Mouse (Mus musculus): ENCODE results near the gene Zfyve21.
A peak's percentile ranks its signal among the peaks of the same experiment; 100 is the strongest.

Zfyve21 gene

GRCm38 (mm10) chr12:111813766-111814617, at the start of gene Zfyve21, which contains the start of gene Xrcc3:
Zfyve21 (plus strand) TSS chr12:111814170.
Xrcc3 (minus strand) TSS chr12:111813873.
- DNase-seq: peak; percentile 98

- no peak for DNase-seq
Measured at GRCm38 (mm10) chr12:111766313-111767236, 47.4 kb upstream of the Zfyve21 start.

DNA sequence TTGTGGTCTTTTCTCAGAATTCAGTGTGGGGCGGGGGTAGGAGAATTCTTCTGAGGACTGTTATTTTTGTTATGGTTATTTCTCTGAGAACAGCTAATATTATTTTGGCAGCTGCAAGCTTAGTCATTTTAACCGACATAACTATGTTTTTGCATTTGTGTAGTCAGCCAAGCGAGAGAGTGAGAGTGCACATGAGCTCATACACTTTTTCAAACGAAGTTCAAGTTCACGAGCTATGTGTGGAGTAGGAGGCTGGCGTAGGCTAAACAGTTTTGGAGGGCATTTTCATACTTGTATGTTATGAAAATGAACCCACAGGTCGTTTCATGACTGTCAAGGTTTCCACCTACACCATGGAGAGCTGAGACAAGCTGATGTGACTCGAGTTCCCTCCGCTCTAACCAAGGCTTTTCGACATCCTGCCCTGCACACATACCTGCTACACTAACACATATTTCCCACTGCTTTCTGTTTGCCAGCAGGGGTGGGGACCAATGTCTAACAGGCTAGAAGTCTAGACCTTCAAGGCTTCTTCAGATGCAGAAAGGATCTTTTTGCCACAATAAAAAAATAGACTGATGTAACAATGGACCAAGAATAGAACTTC, 45.5 kb upstream of the Zfyve21 start:
- no peak for DNase-seq

DNA sequence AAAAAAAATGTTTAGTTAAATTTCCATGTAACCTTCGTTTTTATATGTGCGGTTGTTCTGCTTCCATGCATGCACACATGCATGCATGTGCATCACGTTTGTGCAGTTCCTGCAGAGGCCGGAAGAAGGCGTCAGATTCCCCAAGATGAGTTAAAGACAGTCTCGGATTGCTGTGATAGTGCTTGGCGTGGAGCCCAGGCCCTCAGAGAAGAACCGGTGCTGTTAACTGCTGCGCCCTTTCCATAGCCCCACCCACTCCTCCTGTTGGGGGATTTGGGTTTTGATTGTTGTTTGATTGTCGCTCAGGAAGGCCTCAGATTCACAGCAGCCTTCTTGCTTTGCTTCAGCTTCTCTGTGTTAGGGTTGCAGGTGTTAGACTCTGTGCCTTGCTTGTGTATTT, 44.7 kb upstream of the Zfyve21 start:
- DNase-seq: peak; percentile 44

DNA sequence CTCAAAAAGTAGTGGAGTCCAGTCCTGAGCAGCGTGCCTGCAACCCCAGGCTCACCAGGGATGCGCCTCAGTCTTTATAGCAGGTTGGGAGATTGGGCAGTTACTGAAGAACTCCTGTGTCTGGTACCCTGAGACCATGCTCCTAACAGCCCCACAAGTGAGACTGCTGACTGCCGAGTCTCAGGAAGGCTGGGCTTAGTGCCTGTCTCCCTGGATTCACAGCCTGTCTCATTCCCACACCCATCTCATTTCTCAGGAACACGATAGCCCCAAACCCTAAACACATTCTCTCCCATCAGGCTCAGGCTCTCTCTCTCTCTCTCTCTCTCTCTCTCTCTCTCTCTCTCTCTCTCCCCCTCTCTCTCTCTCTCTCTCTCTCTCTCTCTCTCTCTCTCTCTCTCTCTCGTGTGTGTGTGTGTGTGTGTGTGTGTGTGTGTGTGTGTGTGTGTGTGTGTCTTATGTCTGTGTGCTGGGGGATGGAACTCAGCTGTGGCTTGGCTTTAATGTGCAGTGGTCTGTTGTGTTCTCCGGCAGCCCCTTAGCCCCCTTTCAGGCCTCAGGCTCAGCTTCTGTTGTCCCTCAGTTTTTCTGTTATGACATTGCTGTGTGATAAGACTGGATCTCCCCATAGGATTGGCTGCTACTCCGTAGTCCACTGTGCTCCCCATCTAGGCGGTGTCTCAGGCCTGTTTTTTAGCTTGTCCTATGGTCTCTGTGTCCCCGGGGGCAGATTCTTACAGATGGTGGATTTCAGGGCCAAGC, 44.0 kb upstream of the Zfyve21 start:
- DNase-seq: no peak

GRCm38 (mm10) chr12:111770651-111771050, 43.3 kb upstream of the Zfyve21 start:
- no peak for DNase-seq

DNA sequence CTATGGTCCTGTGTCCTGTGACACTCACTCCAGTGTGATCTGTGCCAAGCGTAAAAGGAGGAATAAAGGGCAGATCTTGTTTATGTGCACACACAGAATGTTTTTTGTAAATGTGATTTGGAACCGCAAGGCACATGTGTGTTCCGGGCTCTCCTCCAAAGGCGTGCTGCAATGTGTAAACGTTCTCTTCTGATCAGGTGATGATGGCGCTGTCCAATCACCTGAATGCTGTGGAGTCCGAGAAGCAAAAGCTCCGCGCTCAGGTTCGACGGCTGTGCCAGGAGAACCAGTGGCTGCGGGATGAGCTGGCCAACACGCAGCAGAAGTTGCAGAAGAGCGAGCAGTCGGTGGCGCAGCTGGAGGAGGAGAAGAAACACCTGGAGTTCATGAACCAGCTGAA, 39.8 kb upstream of the Zfyve21 start:
- no peak for DNase-seq

DNA sequence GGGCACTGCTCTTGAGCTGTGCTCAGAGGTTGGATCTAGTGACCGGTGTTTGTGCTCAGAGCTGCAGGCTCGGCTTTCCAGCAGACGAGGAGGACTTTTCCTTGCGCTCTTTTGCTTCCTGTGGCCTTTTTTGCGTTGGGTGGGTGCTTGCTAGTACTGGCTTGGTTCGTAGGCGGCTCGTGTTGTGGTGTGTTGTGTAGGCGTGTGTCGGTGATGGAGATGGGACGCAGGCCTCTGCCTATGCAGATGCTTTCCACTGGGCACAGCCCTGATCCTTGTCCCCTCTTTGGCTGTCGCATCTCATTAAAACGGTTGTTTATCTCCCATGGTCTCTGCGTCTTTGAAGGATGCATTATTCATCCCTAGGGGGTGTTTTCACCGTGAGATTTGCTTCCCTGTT, 39.1 kb upstream of the Zfyve21 start:
- DNase-seq: no peak

DNA sequence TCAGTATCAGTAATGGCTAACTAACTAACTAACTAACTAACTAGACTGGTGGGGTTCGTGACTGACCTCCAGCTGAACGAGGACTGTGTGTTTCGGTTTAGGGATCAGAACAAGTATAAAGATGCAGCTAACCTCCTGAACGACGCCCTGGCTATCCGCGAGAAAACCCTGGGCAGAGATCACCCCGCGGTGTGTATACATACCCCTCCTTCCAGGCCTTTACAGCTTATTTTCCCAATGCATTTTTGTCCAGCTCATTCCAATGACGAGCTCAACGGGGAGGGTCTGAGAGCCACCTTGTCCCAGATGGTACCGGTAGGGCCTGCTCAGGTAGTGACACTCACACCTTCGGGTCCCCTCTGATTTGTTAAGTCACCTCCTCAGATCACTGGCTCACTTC, 36.1 kb upstream of the Zfyve21 start:
- no peak for DNase-seq

DNA sequence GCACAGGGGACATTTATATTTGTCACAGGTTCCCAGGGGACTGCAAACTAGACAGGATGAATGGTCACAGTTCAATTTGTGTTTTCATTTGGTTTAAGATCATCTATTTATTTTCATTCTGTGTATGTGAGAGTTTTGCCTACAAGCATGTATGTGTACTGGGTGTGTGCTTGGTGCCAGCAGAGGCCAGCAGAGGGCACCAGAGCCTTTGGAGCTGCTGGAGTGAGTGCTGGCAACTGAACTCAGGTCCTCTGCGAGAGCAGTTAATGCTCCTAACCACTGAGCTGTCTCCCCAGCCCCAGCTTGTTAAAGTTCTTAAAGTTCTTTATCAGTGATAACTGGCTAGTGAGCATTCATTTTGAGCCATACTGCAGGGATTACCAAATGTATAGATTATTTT, 34.4 kb upstream of the Zfyve21 start:
- no peak for DNase-seq

DNA sequence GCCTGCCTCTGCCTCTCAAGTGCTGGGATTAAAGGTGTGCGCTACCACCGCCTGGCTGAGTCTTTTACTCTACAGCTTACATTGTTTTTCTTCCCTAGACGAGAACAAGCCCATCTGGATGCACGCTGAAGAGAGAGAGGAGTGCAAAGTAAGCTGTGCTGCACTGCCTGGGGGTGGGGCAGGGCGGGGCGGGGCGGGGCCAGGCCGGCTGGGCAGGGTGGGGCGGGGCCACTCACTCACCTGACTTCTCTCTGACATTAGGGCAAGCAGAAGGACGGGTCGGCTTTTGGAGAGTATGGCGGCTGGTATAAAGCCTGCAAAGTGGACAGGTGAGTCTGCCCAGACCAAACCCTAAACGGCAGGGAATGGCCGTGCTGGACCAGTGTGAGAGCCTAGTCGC, 28.8 kb upstream of the Zfyve21 start:
- no peak for DNase-seq

DNA sequence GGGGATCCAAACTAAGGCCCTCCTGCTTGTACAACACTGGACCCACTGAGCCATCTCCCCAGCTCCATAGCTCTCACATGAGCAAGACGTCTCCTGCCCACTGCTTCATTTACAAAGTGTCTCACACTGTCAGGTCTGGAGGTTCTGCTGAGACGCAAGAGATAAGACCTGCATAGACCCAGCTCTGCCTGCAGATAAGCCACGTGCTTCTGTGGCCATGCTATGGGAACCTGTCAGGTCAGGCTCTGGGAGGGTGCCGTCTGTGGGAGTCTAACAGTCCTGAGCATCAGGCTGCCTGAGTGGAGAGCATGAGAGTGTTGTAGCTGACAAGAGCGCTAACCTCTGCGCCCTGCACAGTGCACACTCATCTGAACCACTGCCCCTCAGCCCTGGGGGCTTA, 27.0 kb upstream of the Zfyve21 start:
- no peak for DNase-seq

GRCm38 (mm10) chr12:111790090-111790489, 23.9 kb upstream of the Zfyve21 start:
- DNase-seq: no peak

DNA sequence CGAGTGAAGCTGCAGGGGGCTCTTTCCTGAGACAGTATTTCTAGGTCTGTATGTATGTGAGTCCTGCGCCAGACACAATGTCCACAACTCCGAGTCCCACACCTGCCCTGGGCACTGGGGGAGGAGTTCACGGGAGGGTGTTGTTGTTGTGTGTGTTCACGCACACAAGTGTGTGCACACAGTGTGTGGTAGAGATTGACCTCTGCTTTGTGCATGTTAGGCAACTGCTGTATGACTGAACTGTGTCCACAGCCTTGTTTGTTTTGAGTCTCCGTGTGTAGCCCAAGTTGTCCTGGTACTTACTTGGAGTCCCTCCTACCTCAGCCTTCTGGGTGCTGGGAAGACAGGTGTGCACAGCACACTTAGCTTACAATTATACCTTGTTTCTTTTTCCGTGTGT, 23.3 kb upstream of the Zfyve21 start:
- DNase-seq: no peak

- no peak for DNase-seq
Measured at GRCm38 (mm10) chr12:111791474-111792104, 22.4 kb upstream of the Zfyve21 start.

GRCm38 (mm10) chr12:111794102-111794501, 19.9 kb upstream of the Zfyve21 start:
- DNase-seq: no peak

GRCm38 (mm10) chr12:111794526-111795179, 19.3 kb upstream of the Zfyve21 start:
- DNase-seq: no peak

- peak; percentile 55 for DNase-seq
Measured at GRCm38 (mm10) chr12:111795180-111795895, 18.6 kb upstream of the Zfyve21 start.

DNA sequence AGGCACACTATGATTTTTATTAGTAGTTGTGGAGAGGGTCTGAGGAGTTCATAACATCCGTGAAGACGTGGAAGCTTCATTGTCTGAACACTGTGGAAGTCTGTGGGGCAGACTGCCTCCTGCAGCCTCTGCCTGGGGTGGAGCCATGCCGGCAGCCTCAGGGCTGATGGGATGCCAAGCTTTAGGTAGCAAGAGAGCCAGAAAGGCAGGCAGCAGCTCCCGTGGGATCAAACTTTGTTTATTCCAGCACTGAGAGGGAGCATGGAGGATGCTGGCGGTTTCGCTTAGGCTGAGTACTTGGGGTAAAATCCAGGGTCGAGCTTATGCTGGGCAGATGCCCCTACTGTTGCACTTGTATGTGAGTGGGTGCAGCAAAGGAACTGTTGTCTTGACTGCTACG, 16.7 kb upstream of the Zfyve21 start:
- no peak for DNase-seq

- no peak for DNase-seq
Measured at GRCm38 (mm10) chr12:111798493-111798892, 15.5 kb upstream of the Zfyve21 start.
